Mouse (Mus musculus): ENCODE data around the gene Zbtb20.

The Zbtb20 gene

DNA sequence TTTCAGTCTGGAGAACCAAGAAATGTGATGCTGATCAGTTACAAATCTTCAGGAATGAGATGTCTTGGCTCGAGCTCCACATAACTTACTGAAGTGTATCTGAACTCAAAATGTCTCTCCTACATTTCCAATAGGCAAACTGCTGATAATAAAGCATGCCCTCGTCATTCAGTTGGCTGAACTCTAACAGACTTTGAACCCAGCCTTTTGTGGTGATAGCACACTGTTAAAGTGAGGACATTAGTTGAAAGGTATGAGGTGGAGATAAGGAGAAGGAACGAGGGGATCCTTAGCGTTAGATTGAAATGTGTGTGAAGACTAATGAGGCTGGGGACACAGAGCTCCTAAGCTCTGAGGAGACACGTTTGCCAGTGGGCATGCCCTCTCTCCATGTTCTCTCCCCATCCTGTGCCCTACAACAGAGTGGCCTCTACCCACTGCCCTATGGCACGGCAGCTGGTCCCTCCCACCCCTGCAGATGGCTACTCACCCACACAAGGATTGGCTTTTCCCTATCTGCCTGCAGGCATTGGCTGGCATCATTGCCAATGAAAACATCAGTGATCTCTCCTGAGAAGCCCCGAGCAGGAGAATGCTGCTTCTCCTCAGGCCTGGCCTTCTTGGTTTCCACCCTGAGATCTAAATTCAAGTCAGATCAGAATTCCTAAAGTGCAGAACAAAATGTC is 721.8 kb downstream of the Zbtb20 start:
- in situ Hi-C loops (cut with MboI, MseI) = no loop called here

DNA sequence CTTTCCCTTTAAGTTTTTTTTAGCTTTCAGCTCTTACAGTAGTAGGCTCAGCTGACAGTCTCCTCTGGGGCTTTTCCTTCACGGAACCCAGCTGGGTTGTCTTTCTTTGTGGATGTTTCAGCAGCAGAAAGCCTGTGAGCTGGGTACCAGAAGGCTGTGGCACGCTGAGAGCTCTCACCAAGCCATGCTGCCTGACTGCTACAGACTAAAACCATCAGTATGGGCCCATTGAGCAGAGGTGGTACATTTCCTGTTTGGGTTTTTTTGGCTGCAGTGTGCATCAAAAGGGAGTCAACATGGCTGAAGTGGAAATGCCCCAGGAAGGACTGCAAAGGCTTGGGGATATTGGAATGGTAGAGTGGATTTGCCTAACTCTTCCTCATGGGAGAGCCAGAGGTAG is 724.0 kb downstream of the Zbtb20 start:
- in situ Hi-C loops (cut with MboI, MseI) = no loop called here

DNA sequence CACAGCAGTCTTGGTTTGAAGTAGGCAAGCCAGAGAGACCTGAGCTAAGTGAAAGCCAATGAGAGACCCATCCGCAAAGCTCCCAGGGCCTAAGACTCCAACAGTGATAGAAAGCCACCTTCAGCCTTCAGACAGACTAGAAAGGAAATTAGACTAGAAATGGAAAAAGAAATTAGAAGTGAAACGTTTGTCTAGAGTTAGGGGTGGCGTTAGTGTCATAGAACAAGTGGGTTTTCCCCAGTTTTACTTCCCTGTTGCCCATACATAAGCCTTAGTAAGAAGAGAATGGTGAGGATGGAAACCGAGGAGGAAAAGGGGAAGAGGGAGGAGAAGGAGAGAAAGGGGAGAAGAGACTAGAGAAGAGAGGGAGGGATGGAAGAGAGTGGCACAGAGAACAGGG is 726.9 kb downstream of the Zbtb20 start:
- in situ Hi-C loops (cut with MboI, MseI) = no loop called here

DNA sequence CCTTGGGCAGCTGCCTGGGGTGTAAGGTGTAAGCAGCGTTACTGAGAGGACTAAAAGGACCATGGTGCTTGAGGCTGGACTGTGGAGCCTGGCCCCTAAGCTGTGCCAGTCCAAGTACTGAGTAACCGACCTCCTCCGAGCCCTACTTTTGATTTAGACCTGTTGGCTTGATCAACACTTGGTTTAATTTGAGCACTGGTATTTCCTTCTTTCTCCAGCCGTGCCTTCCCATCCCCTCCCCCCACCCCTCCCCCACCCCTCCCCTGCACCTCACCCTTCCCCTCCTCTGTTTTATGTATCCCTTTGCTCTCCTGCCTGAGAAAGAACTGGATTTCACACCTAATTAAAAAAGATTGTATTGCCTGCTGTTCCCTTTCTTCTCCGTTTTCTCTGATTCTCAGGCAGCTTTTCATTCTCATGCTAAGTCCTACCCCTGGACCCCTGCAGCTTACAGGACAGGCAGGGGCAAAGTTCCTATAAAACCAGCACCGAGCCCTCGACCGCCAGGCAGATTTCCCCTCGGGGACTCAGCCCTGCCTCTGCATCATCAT is 728.0 kb downstream of the Zbtb20 start:
- in situ Hi-C loops (cut with MboI, MseI) = no loop called here

- in situ Hi-C loops (cut with MboI, MseI) = no loop called here
Observed at GRCm38 (mm10) chr16:43604399-43605013, 728.8 kb downstream of the Zbtb20 start.

- in situ Hi-C loops (cut with MboI, MseI) = no loop called here
Observed at GRCm38 (mm10) chr16:43607086-43607485, 731.4 kb downstream of the Zbtb20 start.

DNA sequence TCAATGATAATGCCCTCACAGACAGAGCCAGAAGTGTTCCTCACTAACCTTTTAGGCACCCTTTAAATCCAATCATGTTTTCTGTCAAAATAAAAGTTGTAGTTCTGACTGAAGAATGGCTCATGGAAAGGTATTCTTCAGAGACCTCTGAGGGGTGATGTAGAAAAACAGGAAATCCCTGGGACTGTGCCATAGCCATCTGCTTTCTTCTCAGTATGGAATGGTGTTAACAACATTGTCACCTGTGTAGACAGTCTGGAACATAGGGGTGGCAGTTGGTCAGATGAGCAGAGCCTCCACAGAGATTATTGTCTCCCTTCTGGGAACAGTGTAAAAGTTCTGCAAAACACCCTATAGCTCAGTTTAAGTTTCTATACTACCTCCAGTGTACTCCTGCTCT is 732.4 kb downstream of the Zbtb20 start:
- in situ Hi-C loops (cut with MboI, MseI) = no loop called here

GRCm38 (mm10) chr16:43610375-43610774 is 734.7 kb downstream of the Zbtb20 start:
- in situ Hi-C loops (cut with MboI, MseI) = no loop called here

GRCm38 (mm10) chr16:43616348-43616747 is 740.7 kb downstream of the Zbtb20 start:
- in situ Hi-C loops (cut with MboI, MseI) = no loop called here

DNA sequence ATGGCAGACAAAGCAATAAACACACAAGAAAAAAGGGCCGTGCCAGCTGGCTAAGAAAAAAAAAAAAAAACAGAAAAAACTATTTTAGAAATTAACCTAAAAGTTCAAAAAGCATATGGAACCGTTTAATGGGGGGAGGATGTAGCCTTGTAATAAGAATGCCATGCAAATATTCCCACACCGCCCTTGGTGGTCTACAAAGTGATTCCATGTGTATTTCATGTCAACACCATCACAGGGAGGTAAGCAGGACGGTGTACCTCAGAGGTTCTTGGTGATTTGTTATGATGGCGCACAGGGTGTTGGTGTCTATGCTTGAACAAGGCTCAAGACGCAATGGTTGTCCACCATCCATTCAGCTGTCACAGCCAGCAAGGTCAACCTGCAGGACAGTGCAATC is 741.7 kb downstream of the Zbtb20 start:
- in situ Hi-C loops (cut with MboI, MseI) = no loop called here

DNA sequence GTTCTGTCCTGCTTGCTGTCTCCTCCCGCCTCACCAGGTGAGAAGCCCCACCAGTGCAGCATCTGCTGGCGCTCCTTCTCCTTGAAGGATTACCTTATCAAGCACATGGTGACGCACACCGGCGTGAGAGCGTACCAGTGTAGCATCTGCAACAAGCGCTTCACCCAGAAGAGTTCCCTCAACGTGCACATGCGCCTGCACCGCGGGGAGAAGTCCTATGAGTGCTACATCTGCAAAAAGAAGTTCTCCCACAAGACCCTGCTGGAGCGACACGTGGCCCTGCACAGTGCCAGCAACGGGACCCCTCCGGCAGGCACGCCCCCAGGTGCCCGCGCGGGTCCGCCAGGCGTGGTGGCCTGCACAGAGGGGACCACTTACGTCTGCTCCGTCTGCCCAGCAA is 742.6 kb downstream of the Zbtb20 start:
- in situ Hi-C loops (cut with MboI, MseI) = no loop called here

DNA sequence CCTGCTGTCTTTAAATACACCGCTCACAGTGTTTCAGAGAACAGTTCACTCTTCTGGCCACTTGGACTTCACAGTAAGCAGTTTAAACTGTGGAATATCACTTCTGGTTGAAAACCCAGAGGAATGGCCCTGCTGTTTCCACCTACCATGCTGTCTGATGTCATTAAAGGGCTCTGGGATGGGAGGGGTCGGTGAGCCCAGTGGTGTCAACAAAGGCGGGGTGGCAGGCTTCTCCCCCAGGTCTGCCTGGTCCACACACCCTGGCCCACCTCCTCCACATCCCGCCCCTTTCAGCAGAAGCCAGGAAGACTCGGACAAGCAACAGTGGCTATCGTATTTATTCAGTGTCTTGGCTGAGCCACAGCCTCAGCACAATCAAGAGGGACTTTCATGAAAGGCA is 743.6 kb downstream of the Zbtb20 start:
- in situ Hi-C loops (cut with MboI, MseI) = no loop called here

- in situ Hi-C loops (cut with MboI, MseI) = no loop called here
Observed at GRCm38 (mm10) chr16:43620359-43620758, 744.7 kb downstream of the Zbtb20 start.

- in situ Hi-C loops (cut with MboI, MseI) = no loop called here
Observed at GRCm38 (mm10) chr16:43623315-43624000, 747.8 kb downstream of the Zbtb20 start.

- in situ Hi-C loops (cut with MboI, MseI) = no loop called here
Observed at GRCm38 (mm10) chr16:43624876-43625275, 749.2 kb downstream of the Zbtb20 start.

GRCm38 (mm10) chr16:43625289-43625688 is 749.6 kb downstream of the Zbtb20 start:
- in situ Hi-C loops (cut with MboI, MseI) = no loop called here

DNA sequence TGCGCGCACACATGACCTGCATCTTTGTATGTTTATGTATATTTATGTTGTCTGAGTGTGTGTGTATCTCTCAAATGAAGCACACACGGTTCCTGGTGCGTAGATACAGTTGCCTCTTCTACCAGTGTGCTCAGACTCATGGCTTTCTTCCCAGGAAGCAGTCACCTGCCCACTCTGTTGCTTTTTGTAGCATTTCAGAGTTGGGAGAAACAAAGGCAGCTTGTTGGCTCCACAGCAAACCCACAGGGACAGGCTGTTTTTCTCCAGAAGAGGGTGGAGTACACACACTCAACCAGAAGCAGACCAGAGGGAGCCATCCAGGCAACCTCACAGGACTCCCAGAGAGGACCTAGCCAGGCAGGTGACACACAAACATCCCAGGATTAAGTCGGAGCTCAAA is 750.3 kb downstream of the Zbtb20 start:
- in situ Hi-C loops (cut with MboI, MseI) = no loop called here

- in situ Hi-C loops (cut with MboI, MseI) = no loop called here
Observed at GRCm38 (mm10) chr16:43628662-43629061, 753.0 kb downstream of the Zbtb20 start.

GRCm38 (mm10) chr16:43631758-43632157 is 756.1 kb downstream of the Zbtb20 start:
- in situ Hi-C loops (cut with MboI, MseI) = no loop called here

GRCm38 (mm10) chr16:43634037-43634436 is 758.4 kb downstream of the Zbtb20 start:
- in situ Hi-C loops (cut with MboI, MseI) = no loop called here

DNA sequence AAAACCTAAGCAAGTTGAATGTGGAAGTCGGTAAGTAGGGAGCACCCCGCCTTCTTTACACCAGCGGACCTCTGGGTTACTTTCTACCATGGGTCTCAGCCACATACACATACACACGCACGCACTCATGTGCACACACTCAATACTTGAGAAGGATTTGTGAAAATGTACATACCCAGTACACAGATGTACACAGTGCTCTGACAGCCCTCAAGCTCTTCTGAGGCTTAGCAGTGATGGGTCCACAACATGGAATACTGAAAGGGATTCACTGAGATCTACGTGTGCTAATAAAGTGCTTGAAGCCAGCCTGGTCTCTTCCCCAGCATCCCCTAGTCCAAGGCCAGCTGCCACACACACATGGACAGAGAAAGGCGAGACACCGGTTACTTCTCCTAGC is 761.6 kb downstream of the Zbtb20 start:
- in situ Hi-C loops (cut with MboI, MseI) = no loop called here

DNA sequence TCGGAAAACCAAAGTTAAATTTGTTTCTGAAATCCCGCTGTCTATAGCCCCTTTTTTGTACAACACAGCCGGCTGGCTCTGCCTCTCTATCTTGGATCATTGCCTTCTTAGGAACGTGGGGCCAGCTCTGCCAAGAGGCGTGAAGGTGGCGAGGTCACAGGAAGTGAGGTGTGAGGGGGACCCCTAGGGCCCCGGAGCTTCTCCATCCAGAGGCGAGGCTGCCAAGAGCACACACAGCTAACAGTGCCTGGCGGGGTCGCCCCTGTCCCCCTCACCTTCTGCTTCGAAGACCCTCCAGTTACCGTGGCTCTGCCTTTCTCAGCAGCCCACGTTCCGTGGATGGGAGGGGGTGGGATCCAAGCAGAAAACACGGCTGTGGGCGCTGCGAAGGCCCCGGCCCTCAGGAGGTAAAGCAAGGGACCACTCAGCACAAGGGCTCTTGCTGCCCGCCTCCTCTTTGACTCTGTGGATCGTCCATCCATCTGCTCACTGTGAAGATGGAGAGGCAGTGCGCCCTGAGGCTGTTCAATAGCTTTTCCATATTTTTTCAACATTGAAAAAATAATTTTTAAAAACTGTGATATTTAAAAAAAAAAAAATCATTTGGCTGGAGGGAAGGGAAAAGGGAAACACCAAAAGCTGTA is 762.8 kb downstream of the Zbtb20 start:
- in situ Hi-C loops (cut with MboI, MseI) = no loop called here
